Mouse (Mus musculus): ENCODE measurements at regions not wholly inside any gene's neighbourhood (a gene's known extent, or its start where the extent isn't known, plus 50 kb on each side); places are given as distances from the start of the nearest gene placed in this dataset.

DNA sequence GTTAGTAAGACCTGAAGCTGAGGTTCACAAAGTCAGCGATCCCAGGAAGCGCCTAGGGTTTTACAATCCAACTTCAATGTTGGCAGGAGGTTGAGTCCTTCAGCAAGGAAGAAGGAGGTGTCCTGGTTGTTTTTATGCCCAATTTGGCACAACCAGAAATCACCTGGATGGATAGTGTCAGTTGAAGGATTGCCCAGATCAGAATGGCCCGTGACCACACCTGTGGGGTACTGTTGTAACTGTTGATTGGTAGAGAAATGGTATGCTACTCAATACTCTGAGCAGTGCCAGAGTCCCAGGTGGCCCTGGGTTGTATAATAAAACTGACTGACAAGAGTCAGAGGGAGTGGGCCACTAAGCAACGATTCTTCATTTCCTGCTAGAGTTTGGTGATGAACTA, 140.2 kb downstream of the Cartpt start:
- TF ChIP-seq GATA1 (IDR thresholded peaks at IDR 0.05; ENCODE audit: borderline replicate concordance, low read length) (no peak), FLI1 (IDR thresholded peaks at IDR 0.05; ENCODE audit: low read length) (no peak)

Measured in megakaryocyte, embryonic 14.5 days (primary cell).